Mouse (Mus musculus) gastrocnemius, postnatal 25 days (tissue): ENCODE measurements at regions not wholly inside any gene's neighbourhood (a gene's known extent, or its start where the extent isn't known, plus 50 kb on each side); places are given as distances from the start of the nearest gene placed in this dataset.

Experiments used
- DNase-seq: peaks from one replicate; pipeline ENCODE4 v3.0.0; 2022

GRCm38 (mm10) chr16:15175516-15175915, 141.7 kb upstream of the Gm21897 start:
- peak; percentile 23 for DNase-seq

GRCm38 (mm10) chr16:15185714-15186113, 131.5 kb upstream of the Gm21897 start:
- DNase-seq, result no peak

GRCm38 (mm10) chr16:15194926-15195711, 122.1 kb upstream of the Gm21897 start:
- DNase-seq, result peak; percentile 58

- peak; percentile 20 for DNase-seq
These were observed 121.3 kb upstream of the Gm21897 start for GRCm38 (mm10) chr16:15195931-15196330.

- no peak for DNase-seq
These were observed 120.4 kb upstream of the Gm21897 start for GRCm38 (mm10) chr16:15196855-15197254.

GRCm38 (mm10) chr16:15215921-15216320, 101.3 kb upstream of the Gm21897 start:
- DNase-seq, result peak; percentile 22

- DNase-seq, result no peak
These were observed 96.2 kb upstream of the Gm21897 start for GRCm38 (mm10) chr16:15220961-15221547.

GRCm38 (mm10) chr16:15237836-15238235, 79.4 kb upstream of the Gm21897 start:
- no peak for DNase-seq

- no peak for DNase-seq
These were observed 78.8 kb upstream of the Gm21897 start for GRCm38 (mm10) chr16:15238449-15238848.

- no peak for DNase-seq
These were observed 67.1 kb upstream of the Gm21897 start for GRCm38 (mm10) chr16:15250186-15250585.

GRCm38 (mm10) chr16:15251686-15252085, 65.6 kb upstream of the Gm21897 start:
- DNase-seq, result no peak

GRCm38 (mm10) chr16:15252666-15253347, 64.5 kb upstream of the Gm21897 start:
- peak; percentile 17 for DNase-seq

- DNase-seq, result no peak
These were observed 63.9 kb upstream of the Gm21897 start for GRCm38 (mm10) chr16:15253348-15253693.

GRCm38 (mm10) chr16:15254669-15255068, 62.6 kb upstream of the Gm21897 start:
- no peak for DNase-seq

GRCm38 (mm10) chr16:15259474-15259873, 57.8 kb upstream of the Gm21897 start:
- DNase-seq, result no peak

GRCm38 (mm10) chr16:15260069-15260468, 57.2 kb upstream of the Gm21897 start:
- no peak for DNase-seq
